Mouse (Mus musculus) Patski (cell line): Measurements from ENCODE around the gene Gli1. TPM values are rescaled to one million over a fixed set of nuclear protein-coding genes. Genes with fewer than 3 reads are reported as not detected.

Experiments used
- ATAC-seq: fragments of 100-300 bp; one replicate; pipeline ENCODE4 v1.8.0; 2021
- CTCF ChIA-PET: fragments of 350-600 bp; sonication (Branson Sonifier 250); formaldehyde crosslinking; loops from one replicate; lab custom pipeline; 2022; ENCODE audit warnings: inconsistent platforms; lab: Charles Lee
- POLR2A ChIA-PET: fragments of 350-600 bp; sonication (Branson Sonifier 250); formaldehyde crosslinking; loops from one replicate; lab custom pipeline; 2022; ENCODE audit warnings: antibody characterized with exemption, inconsistent platforms; lab: Charles Lee
- DNase-seq: peaks from one replicate; pipeline ENCODE4 v3.0.0-alpha.2; 2011; ENCODE audit warnings: low read depth, low spot score
- H3K27me3 ChIP-seq: fragments of 371-371 bp; one replicate; pipeline ENCODE4 v1.5.1; 2021
- CTCF ChIP-seq: fragments of 100-300 bp; IDR thresholded peaks from one replicate; pipeline ENCODE4 v1.5.1; 2021
- in situ Hi-C: fragments of 300-500 bp; cut with MboI; formaldehyde crosslinking; loops from 3 replicates; pipeline ENCODE4 v1.11.1; 2018; ENCODE audit warnings: low pct_unique_long_range_greater_than_20kb, mixed read lengths
- polyA plus RNA-seq: library from polyadenylated mRNA; unstranded; gene quantifications from one replicate; pipeline ENCODE4 v1.2.3, GENCODE M21; 2021

The Gli1 gene
- polyA plus RNA-seq, 1 experiment from 2014 or later: 0.23 TPM

DNA sequence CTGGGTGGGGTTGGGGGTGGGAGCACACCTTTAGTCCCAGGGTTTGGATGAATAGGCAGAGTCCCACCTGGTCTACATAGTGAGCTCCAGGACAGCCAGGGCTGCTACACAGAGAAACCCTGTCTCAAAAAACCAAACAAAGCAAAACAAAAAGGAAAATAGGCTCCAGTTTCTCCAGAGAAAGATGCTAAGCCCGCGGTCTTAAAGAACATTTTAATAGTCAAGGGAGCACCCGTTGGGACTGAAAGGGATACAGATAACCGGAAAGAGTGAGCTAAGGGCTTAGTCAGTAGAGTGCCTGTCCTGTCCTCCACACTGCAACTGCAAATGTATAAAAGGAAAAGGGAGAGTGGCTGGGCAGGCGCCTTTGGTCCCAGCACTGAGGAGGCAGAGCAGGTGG is 25.3 kb upstream of the Gli1 start:
- in situ Hi-C loops: no loop called here
- CTCF ChIA-PET: interaction anchor here (1.3 to 1.6 kb wide), 2 partner anchors 28 to 41 kb away, joined by 3 to 4 read pairs; no protein-coding TSS in a partner anchor
- no peak for DNase-seq
- no peak for ATAC-seq
- POLR2A ChIA-PET: no interaction called here
- TF ChIP-seq CTCF: no peak
- no peaks in the 10 kb centered on the region for H3K27me3 ChIP-seq

DNA sequence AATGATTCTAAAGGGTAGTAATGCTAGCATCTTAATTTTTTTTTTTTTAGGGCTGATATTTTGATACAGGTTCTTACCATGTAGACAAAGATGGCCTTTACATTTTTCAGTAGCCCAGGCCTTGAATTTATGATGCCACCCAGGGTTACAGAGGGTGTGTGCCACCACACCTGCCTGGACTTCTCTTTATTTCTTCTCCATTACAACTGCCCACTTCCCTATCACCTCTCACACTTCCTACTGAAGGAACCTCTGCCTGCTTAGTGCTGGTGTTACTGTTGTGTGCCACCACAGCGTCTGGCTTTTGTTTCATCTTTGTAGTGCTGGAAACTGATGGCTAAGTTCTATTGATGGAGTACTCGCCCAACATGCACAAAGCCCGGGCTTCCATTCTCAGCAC is 18.9 kb upstream of the Gli1 start:
- ChIA-PET CTCF (no interaction called here), POLR2A (no interaction called here)
- H3K27me3 ChIP-seq: peaks cover 4% of the 10 kb centered on the region
- no peak for TF ChIP-seq CTCF
- in situ Hi-C loops: no loop called here
- ATAC-seq: no peak
- no peak for DNase-seq

DNA sequence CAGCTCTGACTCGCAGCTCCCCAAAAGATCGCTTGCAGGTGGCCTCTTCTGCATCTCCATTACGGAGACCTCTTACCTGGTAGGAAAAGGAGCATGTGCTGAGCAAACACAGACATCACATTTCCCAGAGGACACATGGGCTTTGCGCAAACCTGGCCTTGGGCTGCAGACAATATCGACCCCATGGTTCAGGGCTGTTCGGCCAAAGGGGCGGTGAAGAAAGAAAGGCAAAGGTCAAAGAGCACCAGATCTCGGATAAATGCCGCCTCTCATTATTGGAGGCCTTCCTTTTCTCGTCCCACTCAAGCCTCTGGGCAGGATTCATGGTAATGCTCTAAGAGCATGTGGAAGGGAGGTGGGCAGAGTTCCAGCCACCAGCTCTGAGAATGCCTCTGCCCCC is 13.6 kb upstream of the Gli1 start:
- no peak for TF ChIP-seq CTCF
- CTCF ChIA-PET: no interaction called here
- H3K27me3 ChIP-seq: peaks cover 10% of the 10 kb centered on the region
- POLR2A ChIA-PET: no interaction called here
- DNase-seq: no peak
- in situ Hi-C loops: no loop called here
- ATAC-seq: no peak

DNA sequence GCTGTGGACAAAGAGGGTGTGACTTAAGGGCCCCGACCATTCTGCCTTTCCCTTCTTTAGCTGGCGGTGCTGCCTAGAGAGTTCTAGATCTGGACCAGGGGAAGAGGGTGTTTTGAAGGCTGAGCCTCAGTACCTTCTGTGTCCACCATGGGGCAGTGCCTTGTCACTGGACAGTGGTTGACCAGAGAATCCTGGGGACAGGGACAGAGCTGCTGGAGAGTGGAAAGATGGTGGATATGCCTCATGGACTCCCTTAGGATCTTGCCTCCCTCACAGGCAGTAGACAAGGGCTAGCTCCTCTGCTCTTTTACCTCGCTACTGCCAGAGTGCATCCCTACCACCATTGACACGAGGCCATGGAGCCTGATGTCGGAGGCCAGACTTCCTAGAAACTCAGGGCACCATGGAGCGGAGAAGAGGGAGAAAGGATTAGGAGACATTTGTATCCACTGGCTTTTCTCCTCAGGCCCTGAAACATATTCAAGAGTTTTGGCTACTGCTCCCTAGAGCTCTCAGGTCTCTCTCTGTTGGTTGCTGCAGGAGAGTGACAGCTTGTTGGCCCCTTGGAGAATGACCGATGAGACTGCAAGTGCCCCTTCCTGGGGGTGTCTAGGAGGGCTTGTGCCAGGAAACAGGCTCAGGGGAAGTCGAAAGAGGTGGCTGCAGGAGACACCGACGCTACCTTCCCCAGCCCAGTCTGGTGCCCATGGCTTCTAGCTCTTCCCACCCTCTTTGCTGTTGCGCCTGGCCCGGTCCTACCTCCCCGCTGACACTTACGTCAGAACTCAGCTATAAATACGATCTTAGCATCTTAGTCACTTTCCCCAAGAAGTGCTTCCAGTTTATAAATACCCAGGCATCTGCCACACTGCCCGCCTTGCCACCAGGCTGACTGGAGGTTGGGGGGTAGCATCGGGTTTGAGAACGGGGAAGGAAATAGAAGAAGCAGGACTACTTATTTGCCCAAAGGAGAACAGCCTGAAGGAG is 12.4 kb upstream of the Gli1 start, which contains the start of gene Inhbe:
Inhbe (minus strand) TSS at position 503 of the 987 bp plus-strand sequence.
- ATAC-seq (peak; percentile 41), DNase-seq (no peak)
- ChIA-PET POLR2A (no interaction called here), CTCF (interaction anchor here (1.0 kb wide), 1 partner anchor 12 kb away, joined by 3 read pairs; no protein-coding TSS in a partner anchor)
- in situ Hi-C loops: no loop called here
- H3K27me3 ChIP-seq: peaks cover 10% of the 10 kb centered on the region
- no peak for TF ChIP-seq CTCF

DNA sequence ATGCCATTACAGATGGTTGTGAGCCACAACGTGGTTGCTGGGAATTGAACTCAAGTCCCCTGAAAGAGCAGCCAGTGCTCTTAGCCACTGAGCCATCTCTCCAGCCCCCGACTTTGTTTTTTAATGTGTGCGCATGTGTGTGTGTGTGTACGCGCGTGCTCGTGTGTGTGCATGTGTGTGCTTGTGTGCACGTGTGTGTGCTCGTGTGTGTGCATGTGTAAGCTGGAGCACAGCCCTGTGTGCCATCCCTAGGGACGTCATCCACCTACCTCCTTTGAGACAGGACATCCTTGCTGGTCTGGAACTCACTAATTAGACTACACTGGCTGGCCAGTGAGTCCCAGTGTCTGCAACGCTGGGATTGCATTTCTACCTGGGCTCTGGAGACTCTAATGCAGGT is 11.0 kb upstream of the Gli1 start:
- ATAC-seq (no peak), DNase-seq (no peak)
- no peak for TF ChIP-seq CTCF
- ChIA-PET CTCF (interaction anchor here (1.0 kb wide), 1 partner anchor 10 kb away, joined by 3 read pairs; no protein-coding TSS in a partner anchor), POLR2A (no interaction called here)
- in situ Hi-C loops: no loop called here
- peaks cover 10% of the 10 kb centered on the region for H3K27me3 ChIP-seq

DNA sequence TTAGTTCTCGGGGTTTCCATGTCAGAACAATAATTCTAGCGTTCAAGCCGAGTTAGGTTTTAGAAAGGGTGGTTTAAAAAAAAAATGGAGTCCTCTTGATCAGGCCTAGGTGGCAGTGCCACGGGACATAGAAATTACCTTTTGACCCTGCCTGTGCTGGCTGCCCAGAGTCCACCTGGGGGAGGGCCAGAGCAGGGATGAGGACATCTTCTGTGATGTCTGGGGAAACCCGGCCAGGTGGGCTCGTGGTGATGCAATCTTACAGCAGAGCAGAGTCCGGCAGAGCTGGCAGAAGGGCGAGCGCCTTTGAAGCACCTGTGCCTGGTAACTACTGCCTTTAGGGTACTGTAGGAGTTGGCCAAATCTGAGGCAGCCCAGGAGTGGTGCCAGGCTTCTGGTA is 10.4 kb upstream of the Gli1 start:
- in situ Hi-C loops: no loop called here
- ATAC-seq (no peak), DNase-seq (no peak)
- TF ChIP-seq CTCF: no peak
- peaks cover 10% of the 10 kb centered on the region for H3K27me3 ChIP-seq
- POLR2A ChIA-PET: no interaction called here
- CTCF ChIA-PET: no interaction called here

DNA sequence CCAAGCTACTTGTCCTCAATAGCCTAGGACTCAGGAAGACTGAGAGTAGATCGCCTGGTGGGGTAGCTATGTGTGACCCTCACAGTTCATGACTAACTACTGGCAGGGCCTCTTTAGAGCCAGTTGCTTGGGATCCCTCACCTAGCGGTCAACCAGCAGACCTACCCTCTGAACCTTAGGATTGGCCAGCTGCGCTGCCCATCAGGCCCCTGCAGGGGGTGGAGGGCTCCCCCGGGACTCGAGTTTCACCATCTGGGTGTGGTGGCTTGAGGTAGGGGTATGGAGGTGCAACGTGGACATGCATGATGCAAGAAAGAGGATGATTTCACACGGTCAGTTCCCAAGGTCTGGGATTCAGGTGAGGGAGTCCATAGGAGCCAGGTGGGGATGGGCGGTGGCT is 9.9 kb upstream of the Gli1 start:
- DNase-seq: no peak
- POLR2A ChIA-PET: no interaction called here
- no peak for TF ChIP-seq CTCF
- no peak for ATAC-seq
- CTCF ChIA-PET: interaction anchor here (1.0 to 1.6 kb wide), 5 partner anchors 10 to 186 kb away, joined by 3 to 5 read pairs (median 3); partner anchors contain the start of gene Gli1
- in situ Hi-C loops: no loop called here
- peaks cover 10% of the 10 kb centered on the region for H3K27me3 ChIP-seq

DNA sequence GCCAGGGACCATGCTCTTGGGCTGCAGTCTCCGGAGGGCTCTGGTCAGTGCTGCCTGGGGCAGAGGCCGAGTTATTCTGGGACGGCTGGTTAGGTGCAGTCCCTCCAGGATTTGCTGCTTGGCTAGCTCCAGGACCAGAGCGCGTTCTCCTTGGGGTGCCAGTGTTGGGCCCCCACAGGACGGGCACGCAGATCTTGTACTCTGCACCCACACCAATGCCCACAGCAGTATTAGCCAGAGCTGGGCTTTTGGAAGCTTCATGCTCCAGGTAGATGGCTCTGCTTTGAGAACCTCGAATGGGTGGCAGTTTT is 9.5 kb upstream of the Gli1 start:
- DNase-seq (no peak), ATAC-seq (no peak)
- peaks cover 10% of the 10 kb centered on the region for H3K27me3 ChIP-seq
- POLR2A ChIA-PET: no interaction called here
- in situ Hi-C loops: no loop called here
- CTCF ChIA-PET: interaction anchor here (0.6 to 1.6 kb wide), 7 partner anchors 9 to 187 kb away, joined by 3 to 5 read pairs (median 3); partner anchors contain the start of gene Gli1
- no peak for TF ChIP-seq CTCF

DNA sequence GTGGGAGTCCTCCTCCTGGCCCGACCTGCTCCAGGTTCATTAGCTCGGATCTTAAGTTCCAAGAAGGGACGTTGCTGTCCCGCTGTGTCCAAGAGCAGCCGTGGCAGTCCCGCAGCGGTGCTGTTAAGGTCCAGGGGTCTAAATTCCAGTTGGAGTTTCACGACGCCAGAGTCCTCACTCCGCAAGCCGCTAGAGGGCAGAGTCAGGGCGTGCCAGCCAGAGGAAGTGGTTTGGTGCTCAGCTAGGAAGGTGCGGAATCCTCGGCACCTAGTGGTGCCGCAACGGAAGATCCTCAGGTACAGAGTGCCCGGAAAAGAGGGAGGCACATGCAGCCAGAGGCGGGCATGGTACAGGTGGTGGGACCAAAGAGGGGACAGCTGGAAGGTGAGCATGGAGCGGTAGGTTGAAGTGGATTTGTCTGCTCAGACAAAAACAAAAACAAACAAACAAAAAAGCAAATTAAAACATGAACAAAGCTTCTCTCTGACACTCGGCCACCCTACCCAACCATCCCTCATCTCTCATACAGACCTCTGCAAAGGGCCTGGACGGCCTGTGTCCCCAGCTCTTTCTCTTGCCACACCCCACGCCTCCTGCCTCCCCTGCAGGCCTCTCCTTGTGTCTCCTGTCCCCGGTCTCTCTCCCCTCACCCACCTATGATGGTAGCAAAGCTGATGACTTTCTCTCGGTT is 9.0 kb upstream of the Gli1 start:
- DNase-seq (no peak), ATAC-seq (peak; percentile 39)
- no peak for TF ChIP-seq CTCF
- in situ Hi-C loops: no loop called here
- ChIA-PET CTCF (interaction anchor here (0.6 to 1.6 kb wide), 7 partner anchors 9 to 187 kb away, joined by 3 to 5 read pairs (median 3); partner anchors contain the start of gene Gli1), POLR2A (no interaction called here)
- H3K27me3 ChIP-seq: peaks cover 7% of the 10 kb centered on the region

DNA sequence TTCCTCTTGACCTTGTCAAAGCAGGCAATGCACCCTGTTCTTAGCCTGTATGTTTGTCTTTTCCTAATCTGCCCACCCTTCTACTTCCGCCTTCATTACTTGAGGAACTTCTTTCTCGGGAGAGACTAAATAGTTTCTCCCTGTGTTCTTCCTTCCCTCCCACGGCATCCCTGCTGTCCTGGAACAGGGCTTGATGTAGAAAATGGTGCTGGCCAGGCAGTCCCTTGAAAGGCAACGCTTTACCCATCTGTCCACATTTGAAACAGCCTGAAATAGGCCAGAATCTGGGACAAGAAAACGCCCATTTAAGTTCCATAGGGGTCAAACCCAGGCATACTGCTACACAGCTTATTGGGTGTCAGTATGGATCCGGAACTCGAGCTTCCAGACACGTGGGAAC is 8.0 kb upstream of the Gli1 start:
- in situ Hi-C loops: no loop called here
- H3K27me3 ChIP-seq: peaks cover 7% of the 10 kb centered on the region
- POLR2A ChIA-PET: no interaction called here
- CTCF ChIA-PET: no interaction called here
- ATAC-seq: no peak
- no peak for DNase-seq
- TF ChIP-seq CTCF: no peak
